Mouse (Mus musculus) liver, embryonic 14.5 days (tissue): Measurements from ENCODE around the gene Fzd7. TPM values are rescaled to one million over a fixed set of nuclear protein-coding genes. Genes with fewer than 3 reads are reported as not detected.

ENCODE experiments used
- ATAC-seq: fragments of 200-750 bp; cut with Nextera tagmentation; 2 replicates; pipeline ENCODE4 v1.8.0; 2017; ENCODE audit warnings: moderate number of reproducible peaks, mild to moderate bottlenecking, moderate library complexity; ENCODE audit not compliant: insufficient read depth
- DNase-seq, 3 experiments: peaks; one replicate each; pipeline ENCODE4 v3.0.0-alpha.2; 2012 to 2013; ENCODE audit warnings: low read depth in 3 of 3, low spot score in 3 of 3
- H3K27ac ChIP-seq: fragments of 300-500 bp; sonication (generic); 2 replicates; pipeline ENCODE4 v1.5.1; 2014; ENCODE audit warnings: moderate library complexity, mild to moderate bottlenecking, control low read depth, inconsistent platforms
- H3K27me3 ChIP-seq: fragments of 300-500 bp; sonication (generic); 2 replicates; pipeline ENCODE4 v1.6.1; 2014; ENCODE audit warnings: mild to moderate bottlenecking, low read length, moderate library complexity; ENCODE audit not compliant: control insufficient read depth, insufficient read depth
- H3K36me3 ChIP-seq: fragments of 300-500 bp; sonication (generic); replicated peaks from 2 replicates; pipeline ENCODE4 v1.6.1; 2014; ENCODE audit warnings: low read depth; ENCODE audit not compliant: control insufficient read depth, insufficient read depth
- H3K4me1 ChIP-seq, 2 experiments: fragments of 200-500 bp in 1 of 2; fragments of 300-500 bp in 1 of 2; sonication (generic) in 1 of 2; replicated peaks; 2 replicates each; pipeline ENCODE4 v1.6.1; 2012 to 2014; ENCODE audit warnings: antibody characterized with exemption in 1 of 2, inconsistent platforms in 1 of 2, low read length in 1 of 2; ENCODE audit not compliant: control insufficient read depth in 2 of 2, insufficient read depth in 2 of 2
- H3K4me2 ChIP-seq: fragments of 300-500 bp; sonication (generic); 2 replicates; pipeline ENCODE4 v1.6.1; 2014; ENCODE audit warnings: low read depth, mild to moderate bottlenecking, control low read depth, moderate library complexity
- H3K4me3 ChIP-seq, 2 experiments: fragments of 200-500 bp in 1 of 2; fragments of 300-500 bp in 1 of 2; sonication (generic) in 1 of 2; 2 replicates each; pipeline ENCODE4 v1.5.1; 2012 to 2014; ENCODE audit warnings: low read depth in 2 of 2, low read length in 2 of 2, mild to moderate bottlenecking in 2 of 2, control low read depth in 1 of 2, inconsistent platforms in 1 of 2, moderate library complexity in 1 of 2; ENCODE audit not compliant: insufficient read depth in 1 of 2
- H3K9ac ChIP-seq: fragments of 300-500 bp; sonication (generic); replicated peaks from 2 replicates; pipeline ENCODE4 v1.6.1; 2014; ENCODE audit warnings: mild to moderate bottlenecking, control low read depth, moderate library complexity
- H3K9me3 ChIP-seq: fragments of 300-500 bp; sonication (generic); 2 replicates; pipeline ENCODE4 v1.6.1; 2016; ENCODE audit warnings: low read length, mixed read lengths; ENCODE audit not compliant: control insufficient read depth
- CTCF ChIP-seq: IDR thresholded peaks from 2 replicates; pipeline ENCODE4 v1.5.1; 2016; ENCODE audit warnings: antibody characterized with exemption, low read depth, control low read depth
- EP300 ChIP-seq: IDR thresholded peaks from 2 replicates; pipeline ENCODE4 v1.6.1; 2016; ENCODE audit warnings: antibody characterized with exemption, low read depth
- WGBS: fragments of 180-500 bp; shearing (Covaris S2); extraction: QIAGEN DNeasy Blood & Tissue Kit; methylation state at CpG from one replicate; pipeline ENCODE4 v1.1.7; 2014; ENCODE audit not compliant: insufficient replicate concordance; 5-methylcytosine and 5-hydroxymethylcytosine counted together
- polyA plus RNA-seq, 2 experiments: library from polyadenylated mRNA; depleted of rRNA in 1 of 2; stranded (reverse) in 1 of 2; unstranded in 1 of 2; fragments of >200 nt; fragmentation: Nextera tagmentation in 1 of 2; extraction: Ambion mirVana in 1 of 2; gene quantifications; 2 replicates each; pipeline versions ENCODE4 v1.2.1 to v1.2.3; 2012 to 2014

The Fzd7 gene
- polyA plus RNA-seq, 2 experiments: 1.3 to 2.4 TPM

- DNase-seq: no peak
These were observed 684 bp downstream of the Fzd7 start for GRCm38 (mm10) chr1:59482696-59483520.

GRCm38 (mm10) chr1:59483521-59484245 lies 1.5 kb downstream of the Fzd7 start:
- H3K4me1 ChIP-seq: peaks cover 2 to 18% of the 10 kb centered on the region in 2 experiments; a peak in 2 of 4 replicates

More at GRCm38 (mm10) chr1:59482696-59483520, 684 bp downstream of the Fzd7 start:
- no peaks in the 10 kb centered on the region for H3K36me3 ChIP-seq
- under 1% methylated on average over 83 of the region's 88 CpGs for WGBS
- peak; percentile 19; the same call in 1 of the 2 replicates for ATAC-seq
- peaks cover 2 to 15% of the 10 kb centered on the region in 2 experiments; a peak in 2 of 4 replicates for H3K4me1 ChIP-seq
- H3K9me3 ChIP-seq: no peaks in the 10 kb centered on the region
- peaks cover 6% of the 10 kb centered on the region for H3K27me3 ChIP-seq
- no peak for TF ChIP-seq EP300
- no peak for TF ChIP-seq CTCF
- peak overlapping the region; percentile 63 for H3K4me2 ChIP-seq
- H3K27ac ChIP-seq: no peak overlapping the region
- H3K4me3 ChIP-seq: peak overlapping the region; percentile 58 to 82
- H3K9ac ChIP-seq: peak overlapping the region; percentile 47

GRCm38 (mm10) chr1:59484314-59484713 lies 2.1 kb downstream of the Fzd7 start:
- Histone ChIP-seq H3K9ac (no peak overlapping the region), H3K27me3 (peaks cover 6% of the 10 kb centered on the region), H3K4me2 (peak overlapping the region; percentile 63), H3K27ac (no peak overlapping the region), H3K4me3 (peak overlapping the region; percentile 58 to 82), H3K9me3 (no peaks in the 10 kb centered on the region), H3K4me1 (peaks cover 2 to 20% of the 10 kb centered on the region in 2 experiments; a peak in 2 of 4 replicates), H3K36me3 (no peaks in the 10 kb centered on the region)
- TF ChIP-seq EP300 (no peak), CTCF (no peak)
- WGBS: 55% methylated on average over 21 of the region's 21 CpGs
- DNase-seq: no peak
- ATAC-seq: no peak

More at GRCm38 (mm10) chr1:59483521-59484245, 1.5 kb downstream of the Fzd7 start:
- H3K27me3 ChIP-seq: peaks cover 6% of the 10 kb centered on the region
- no peaks in the 10 kb centered on the region for H3K36me3 ChIP-seq
- WGBS: 14% methylated on average over 46 of the region's 46 CpGs
- H3K4me2 ChIP-seq: peak overlapping the region; percentile 63
- no peak for ATAC-seq
- H3K9me3 ChIP-seq: no peaks in the 10 kb centered on the region
- H3K9ac ChIP-seq: peak overlapping the region; percentile 47
- no peak overlapping the region for H3K27ac ChIP-seq
- DNase-seq: no peak
- peak overlapping the region; percentile 58 to 82 for H3K4me3 ChIP-seq
- no peak for TF ChIP-seq EP300
- TF ChIP-seq CTCF: peak; percentile 85

GRCm38 (mm10) chr1:59484791-59485785 lies 2.9 kb downstream of the Fzd7 start:
- 51% methylated on average over 16 of the region's 16 CpGs for WGBS
- no peaks in the 10 kb centered on the region for H3K36me3 ChIP-seq
- H3K9ac ChIP-seq: no peak overlapping the region
- ATAC-seq: no peak
- peaks cover 6% of the 10 kb centered on the region for H3K27me3 ChIP-seq
- H3K27ac ChIP-seq: no peak overlapping the region
- peaks cover 4 to 21% of the 10 kb centered on the region in 2 experiments; a peak in 2 of 4 replicates for H3K4me1 ChIP-seq
- peak overlapping the region; percentile 28 to 58 for H3K4me3 ChIP-seq
- DNase-seq: no peak
- H3K9me3 ChIP-seq: no peaks in the 10 kb centered on the region
- peak overlapping the region; percentile 63 for H3K4me2 ChIP-seq
- TF ChIP-seq CTCF: no peak
- no peak for TF ChIP-seq EP300
